Mouse (Mus musculus): ENCODE measurements around the gene Rnase10. TPM values are rescaled to one million over a fixed set of nuclear protein-coding genes. Genes with fewer than 3 reads are reported as not detected.

The Rnase10 gene
- polyA plus RNA-seq, 1 experiment from 2014 or later = not detected

- Histone ChIP-seq H3K9ac (replicated peaks) (no peak overlapping the region), H3K27me3 (no peaks in the 10 kb centered on the region), H3K4me2 (replicated peaks) (no peak overlapping the region), H3K27ac (no peak overlapping the region), H3K4me1 (replicated peaks) (peaks cover 12% of the 10 kb centered on the region), H3K9me3 (no peaks in the 10 kb centered on the region), H3K4me3 (replicated peaks) (no peak overlapping the region), H3K36me3 (no peaks in the 10 kb centered on the region)
- no peak for ATAC-seq
- 19% methylated on average over 13 of the region's 13 CpGs for WGBS
These were observed 47.0 kb downstream of the Rnase10 start for GRCm38 (mm10) chr14:51054243-51055237.

GRCm38 (mm10) chr14:51057401-51057831, 49.9 kb downstream of the Rnase10 start, which contains the start of gene Rnase12:
TSS of gene Rnase12 (minus strand) at chr14:51057661.
- H3K9me3 ChIP-seq = no peaks in the 10 kb centered on the region
- H3K36me3 ChIP-seq = no peaks in the 10 kb centered on the region
- no peak within 1 kb of the TSS for H3K4me2 ChIP-seq (replicated peaks)
- H3K27ac ChIP-seq = no peak within 1 kb of the TSS
- WGBS = 78% methylated on average over 9 of the region's 9 CpGs
- peaks cover 15% of the 10 kb centered on the region for H3K4me1 ChIP-seq (replicated peaks)
- no peak within 1 kb of the TSS for H3K4me3 ChIP-seq (replicated peaks)
- no peaks in the 10 kb centered on the region for H3K27me3 ChIP-seq
- no peak within 1 kb of the TSS for H3K9ac ChIP-seq (replicated peaks)
- ATAC-seq = no peak

Other genes with a start within 250 kb of the Rnase10 start
- gene Ttc5, start 222.2 kb upstream of the Rnase10 start, polyA plus RNA-seq (2015; fragmentation: Nextera tagmentation; extraction: Ambion mirVana) = 130 and 136 TPM in 2 replicates
- 0.11 TPM in 1 of 2 replicates, not detected in the other for gene Ccnb1ip1, start 200.0 kb upstream of the Rnase10 start, polyA plus RNA-seq (2015; fragmentation: Nextera tagmentation; extraction: Ambion mirVana)
- 48.4 and 50.6 TPM in 2 replicates for gene Parp2, start 199.9 kb upstream of the Rnase10 start, polyA plus RNA-seq (2015; fragmentation: Nextera tagmentation; extraction: Ambion mirVana)
- gene Tep1, start 137.2 kb upstream of the Rnase10 start, polyA plus RNA-seq (2015; fragmentation: Nextera tagmentation; extraction: Ambion mirVana) = 2.7 and 4.5 TPM in 2 replicates
- gene Klhl33, start 110.2 kb upstream of the Rnase10 start, polyA plus RNA-seq (2015; fragmentation: Nextera tagmentation; extraction: Ambion mirVana) = 0.52 and 0.65 TPM in 2 replicates
- 127 and 130 TPM in 2 replicates for gene Osgep, start 82.9 kb upstream of the Rnase10 start, polyA plus RNA-seq (2015; fragmentation: Nextera tagmentation; extraction: Ambion mirVana)
- 279 and 280 TPM in 2 replicates for gene Apex1, start 82.8 kb upstream of the Rnase10 start, polyA plus RNA-seq (2015; fragmentation: Nextera tagmentation; extraction: Ambion mirVana)
- 78.9 and 85.3 TPM in 2 replicates for gene Pip4p1, start 76.9 kb upstream of the Rnase10 start, polyA plus RNA-seq (2015; fragmentation: Nextera tagmentation; extraction: Ambion mirVana)
- 29.1 and 31.1 TPM in 2 replicates for gene Pnp, start 76.7 kb upstream of the Rnase10 start, polyA plus RNA-seq (2015; fragmentation: Nextera tagmentation; extraction: Ambion mirVana)
- gene Gm49342, start 63.2 kb upstream of the Rnase10 start, polyA plus RNA-seq (2015; fragmentation: Nextera tagmentation; extraction: Ambion mirVana) = not detected in 2 replicates
- gene Pnp2, start 51.8 kb upstream of the Rnase10 start, polyA plus RNA-seq (2015; fragmentation: Nextera tagmentation; extraction: Ambion mirVana) = 0.23 and 0.55 TPM in 2 replicates
- gene Rnase9, start 34.1 kb downstream of the Rnase10 start, polyA plus RNA-seq (2015; fragmentation: Nextera tagmentation; extraction: Ambion mirVana) = not detected in 2 replicates
- gene Rnase11, start 42.4 kb downstream of the Rnase10 start, polyA plus RNA-seq (2015; fragmentation: Nextera tagmentation; extraction: Ambion mirVana) = not detected in 2 replicates
- not detected in 2 replicates for gene Rnase12, start 49.9 kb downstream of the Rnase10 start, polyA plus RNA-seq (2015; fragmentation: Nextera tagmentation; extraction: Ambion mirVana)
- gene Olfr750, start 66.7 kb downstream of the Rnase10 start, polyA plus RNA-seq (2015; fragmentation: Nextera tagmentation; extraction: Ambion mirVana) = 0.03 TPM in 1 of 2 replicates, not detected in the other
- gene Rnase4, start 83.3 kb downstream of the Rnase10 start, polyA plus RNA-seq (2015; fragmentation: Nextera tagmentation; extraction: Ambion mirVana) = 7.4 and 10.6 TPM in 2 replicates
- 2.2 and 2.6 TPM in 2 replicates for gene Ang, start 83.4 kb downstream of the Rnase10 start, polyA plus RNA-seq (2015; fragmentation: Nextera tagmentation; extraction: Ambion mirVana)
- gene Eddm3b, start 106.7 kb downstream of the Rnase10 start, polyA plus RNA-seq (2015; fragmentation: Nextera tagmentation; extraction: Ambion mirVana) = not detected in 2 replicates
- gene Rnase6, start 116.2 kb downstream of the Rnase10 start, polyA plus RNA-seq (2015; fragmentation: Nextera tagmentation; extraction: Ambion mirVana) = 0.30 and 0.41 TPM in 2 replicates
- not detected in 2 replicates for gene Rnase1, start 139.0 kb downstream of the Rnase10 start, polyA plus RNA-seq (2015; fragmentation: Nextera tagmentation; extraction: Ambion mirVana)
- not detected in 2 replicates for gene Rnase2b, start 154.5 kb downstream of the Rnase10 start, polyA plus RNA-seq (2015; fragmentation: Nextera tagmentation; extraction: Ambion mirVana)
- not detected in 2 replicates for gene Ang2, start 191.4 kb downstream of the Rnase10 start, polyA plus RNA-seq (2015; fragmentation: Nextera tagmentation; extraction: Ambion mirVana)
- gene Ear14, start 195.6 kb downstream of the Rnase10 start, polyA plus RNA-seq (2015; fragmentation: Nextera tagmentation; extraction: Ambion mirVana) = not detected in 2 replicates
- gene Rnase2a, start 248.4 kb downstream of the Rnase10 start, polyA plus RNA-seq (2015; fragmentation: Nextera tagmentation; extraction: Ambion mirVana) = not detected in 2 replicates

All from midbrain, embryonic 13.5 days (tissue).